Mouse (Mus musculus) frontal cortex, adult (tissue): ENCODE data around the gene Diras2.

Experiments used
- ATAC-seq: cut with Nextera tagmentation; 2 replicates; pipeline ENCODE4 v1.9.2; 2017; ENCODE audit warnings: mild to moderate bottlenecking, moderate library complexity, mixed read lengths; ENCODE audit not compliant: low TSS enrichment

Gene Diras2

DNA sequence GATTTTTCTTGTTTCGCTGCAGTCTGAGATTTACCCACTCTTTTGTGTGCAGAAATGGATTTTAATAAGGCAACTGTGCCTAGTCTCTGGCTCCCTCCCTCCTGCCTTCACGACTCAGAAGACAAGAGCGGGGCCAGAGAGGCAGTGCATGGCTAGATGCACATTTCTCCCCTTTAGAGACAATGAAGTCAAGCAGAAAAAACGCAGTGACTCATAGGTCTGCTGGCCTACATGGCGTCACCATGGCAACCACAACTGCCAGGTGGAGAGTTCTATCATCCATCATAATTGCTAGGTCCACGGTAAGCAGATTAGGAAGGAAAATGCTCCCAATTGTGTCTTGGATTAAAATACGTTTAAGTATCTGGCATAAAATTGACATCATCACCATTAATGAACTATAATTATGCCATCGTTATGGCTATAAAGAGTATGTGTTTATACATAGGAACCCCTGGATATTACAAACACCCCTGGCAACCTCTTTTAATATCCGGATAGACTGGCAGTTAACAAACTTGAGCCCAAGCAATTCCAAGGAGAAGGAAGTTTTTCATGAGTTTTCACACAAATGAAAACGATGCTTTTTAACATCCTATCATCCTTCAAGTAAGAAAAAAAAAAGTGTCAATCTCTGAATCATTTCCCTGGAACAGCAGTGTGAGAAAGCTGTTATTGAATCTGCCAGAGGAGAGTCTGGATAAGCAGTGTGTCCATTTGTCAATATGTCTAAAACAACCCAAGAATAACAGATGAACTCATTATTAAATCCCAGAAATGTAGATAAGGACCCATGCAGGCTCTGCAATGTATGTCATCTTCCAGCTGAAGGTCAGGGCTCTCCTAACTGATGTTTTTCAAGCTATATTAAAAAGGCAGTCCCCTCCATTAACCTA, 61.0 kb downstream of the Diras2 start:
- ATAC-seq = peak; percentile 73

DNA sequence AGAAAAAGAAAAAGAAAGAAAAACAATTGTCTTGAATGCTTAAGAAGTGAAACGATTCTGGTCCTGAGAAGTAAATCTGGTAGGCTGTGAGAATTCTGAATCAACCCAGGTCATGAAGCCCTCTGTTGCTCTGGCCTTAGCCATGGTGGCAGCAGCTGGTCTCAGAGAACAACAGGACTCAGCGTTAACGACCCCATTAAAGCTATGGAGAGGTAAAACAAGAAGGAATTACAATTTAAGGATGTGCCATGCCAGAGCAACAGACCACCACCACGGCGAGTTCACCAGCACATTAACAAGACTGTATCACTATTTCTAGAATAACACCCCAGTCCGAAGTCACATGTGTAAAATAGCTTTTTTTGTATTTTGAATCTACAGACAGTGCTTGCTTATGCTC, 65.9 kb downstream of the Diras2 start:
- ATAC-seq = no peak

DNA sequence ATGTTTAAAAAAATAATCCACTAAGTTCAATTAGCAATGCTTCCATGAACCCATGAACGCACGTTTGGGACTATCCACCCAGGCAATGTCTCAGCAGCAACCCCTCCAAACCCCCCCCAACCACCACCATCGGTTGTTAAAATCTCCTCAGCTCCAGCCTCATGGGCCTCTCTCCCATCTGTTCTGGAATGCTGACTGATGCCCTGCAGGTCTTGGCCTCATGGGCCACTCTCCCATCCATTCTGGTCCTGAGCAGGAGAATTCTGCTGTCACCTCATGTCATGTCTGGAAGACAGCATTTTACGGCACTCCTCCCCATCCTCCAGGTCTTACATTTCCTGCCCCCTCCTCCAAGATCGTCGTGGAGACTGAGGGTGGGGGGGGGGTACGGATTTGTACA, 71.1 kb downstream of the Diras2 start:
- ATAC-seq = no peak

DNA sequence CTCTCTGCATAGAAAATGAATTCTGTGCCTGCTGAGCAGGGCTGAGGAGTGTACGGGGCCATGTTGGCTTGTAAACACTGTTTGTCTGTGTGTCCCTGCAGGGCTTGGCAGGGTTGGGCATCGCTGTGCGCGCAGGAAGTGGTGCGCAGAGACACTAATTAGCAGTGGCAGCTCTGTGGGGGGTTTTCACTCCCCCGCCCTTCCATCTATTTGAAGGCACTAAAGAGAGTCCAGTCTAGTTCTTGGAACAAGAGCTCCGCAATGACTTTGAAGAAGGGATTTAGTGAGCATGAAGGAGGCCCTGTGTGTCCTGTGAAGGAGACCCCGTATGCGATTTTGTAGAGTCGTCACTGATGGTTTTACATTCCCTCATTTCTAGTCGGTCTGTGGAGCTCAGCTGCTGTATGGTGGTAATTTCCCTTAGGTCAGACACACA, 73.2 kb downstream of the Diras2 start:
- ATAC-seq = peak; percentile 86

DNA sequence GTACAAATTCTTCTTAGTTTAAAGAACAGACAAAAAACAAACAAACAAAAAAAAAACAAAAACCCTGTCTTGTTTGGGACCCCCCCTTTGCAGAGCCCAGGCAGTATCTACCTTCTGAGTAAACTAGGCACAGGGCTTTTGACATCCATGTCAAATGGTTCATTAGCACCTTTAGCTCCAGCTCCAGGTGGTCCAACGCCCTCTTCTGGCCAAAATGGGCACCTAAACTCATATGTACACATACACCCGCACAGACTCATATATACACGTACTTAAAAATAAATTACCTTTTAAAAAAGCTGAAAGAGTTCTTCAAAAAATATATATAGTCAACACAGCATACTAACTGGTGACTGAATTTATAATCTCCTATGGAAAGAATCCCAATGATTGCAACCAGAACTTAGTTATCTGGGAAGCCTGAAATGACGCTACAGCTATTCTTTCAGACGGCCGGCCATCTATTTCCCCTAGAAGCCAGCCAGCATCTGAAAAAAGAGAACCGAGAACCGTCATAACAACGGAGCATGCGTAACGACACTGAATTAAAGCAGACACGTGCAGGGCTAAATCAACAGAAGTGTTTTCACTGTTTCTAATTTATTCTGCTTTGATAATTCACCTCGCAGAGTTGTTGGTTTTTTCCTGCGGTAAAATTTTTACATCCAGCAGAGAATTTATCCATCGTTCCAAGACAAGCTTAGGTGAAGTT, 73.7 kb downstream of the Diras2 start:
- peak; percentile 38 for ATAC-seq

DNA sequence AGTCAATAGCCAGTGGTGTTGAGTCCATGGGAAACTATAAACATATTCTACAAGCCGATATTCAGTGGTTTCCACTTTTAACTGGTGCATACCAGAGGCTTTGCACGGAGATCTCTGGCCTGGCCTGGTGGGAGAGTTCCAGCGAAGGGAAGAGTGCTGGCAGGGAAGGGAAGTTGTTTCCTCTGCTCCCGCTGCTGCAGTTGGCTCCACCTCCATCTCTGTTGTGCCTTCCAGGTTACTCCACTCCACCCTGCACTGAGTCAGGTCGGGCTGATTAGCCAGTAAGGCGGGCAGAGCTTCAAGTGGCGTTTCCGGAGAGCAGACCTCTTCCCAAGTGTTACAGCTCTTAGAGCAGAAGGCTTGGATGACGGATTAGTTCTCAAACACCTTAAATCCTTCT, 75.8 kb downstream of the Diras2 start:
- no peak for ATAC-seq

DNA sequence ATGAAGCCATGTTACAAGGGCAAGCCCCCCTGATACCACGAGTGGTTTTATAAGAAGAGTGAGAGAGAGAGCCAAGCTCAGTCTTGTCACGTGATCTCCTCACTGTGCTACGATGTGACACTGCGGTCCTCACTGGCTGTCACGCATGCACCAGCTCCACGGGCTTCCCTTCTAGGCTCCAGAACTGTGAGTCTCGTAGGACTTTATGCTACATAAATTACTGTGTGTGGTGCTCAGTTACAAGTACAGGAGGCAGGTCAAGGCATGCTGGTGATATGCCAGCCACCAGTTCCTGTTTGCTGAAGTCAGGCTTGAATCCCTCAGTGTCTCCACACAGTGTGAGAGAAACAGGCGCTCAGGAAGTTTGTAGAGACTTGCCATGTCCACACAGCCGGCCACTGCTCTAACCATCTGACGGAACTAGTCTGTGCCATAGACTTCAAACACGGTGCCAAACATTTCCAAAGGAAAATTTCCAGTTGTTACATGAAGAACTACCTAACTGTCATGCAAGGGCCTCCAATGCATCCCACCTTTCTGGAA, 76.3 kb downstream of the Diras2 start:
- no peak for ATAC-seq
